Mouse (Mus musculus) urinary bladder, postnatal 10 days (tissue): ENCODE measurements around the gene Tm7sf2.
"Not testable (repeated sequence)": the region's sequence is repeated elsewhere in the genome, so short reads cannot be mapped to it uniquely, and the experiment has no call there.

ENCODE experiments used
- DNase-seq: peaks from one replicate; pipeline ENCODE4 v3.0.0; 2022; ENCODE audit warnings: low spot score

Gene Tm7sf2

GRCm38 (mm10) chr19:6044102-6044501, 24.1 kb downstream of the Tm7sf2 start:
- DNase-seq: not testable (repeated sequence)

GRCm38 (mm10) chr19:6042293-6042692, 25.9 kb downstream of the Tm7sf2 start:
- no peak for DNase-seq

GRCm38 (mm10) chr19:6040002-6040401, 28.2 kb downstream of the Tm7sf2 start:
- no peak for DNase-seq

- no peak for DNase-seq
Measured at GRCm38 (mm10) chr19:6038326-6038725, 29.8 kb downstream of the Tm7sf2 start.

GRCm38 (mm10) chr19:6037695-6038094, 30.5 kb downstream of the Tm7sf2 start:
- DNase-seq: no peak

GRCm38 (mm10) chr19:6035966-6036585, 32.1 kb downstream of the Tm7sf2 start:
- no peak for DNase-seq

- DNase-seq: no peak
Measured at GRCm38 (mm10) chr19:6030520-6031280, 37.5 kb downstream of the Tm7sf2 start.

- DNase-seq: no peak
Measured at GRCm38 (mm10) chr19:6029426-6029825, 38.7 kb downstream of the Tm7sf2 start.

GRCm38 (mm10) chr19:6028991-6029390, 39.2 kb downstream of the Tm7sf2 start:
- DNase-seq: no peak

GRCm38 (mm10) chr19:6023930-6024329, 44.2 kb downstream of the Tm7sf2 start:
- no peak for DNase-seq

- no peak for DNase-seq
Measured at GRCm38 (mm10) chr19:6023059-6023458, 45.1 kb downstream of the Tm7sf2 start.

- no peak for DNase-seq
Measured at GRCm38 (mm10) chr19:6020276-6020675, 47.9 kb downstream of the Tm7sf2 start.

- peak; percentile 69 for DNase-seq
Measured at GRCm38 (mm10) chr19:6018142-6019089, 49.8 kb downstream of the Tm7sf2 start.

- DNase-seq: no peak
Measured at GRCm38 (mm10) chr19:6016532-6016931, 51.6 kb downstream of the Tm7sf2 start.

- peak; percentile 28 for DNase-seq
Measured at GRCm38 (mm10) chr19:6015511-6016315, 52.5 kb downstream of the Tm7sf2 start, which contains the start of gene Capn1. Capn1 (minus strand) TSS chr19:6015897.

- DNase-seq: no peak
Measured at GRCm38 (mm10) chr19:6014991-6015510, 53.1 kb downstream of the Tm7sf2 start.

- no peak for DNase-seq
Measured at GRCm38 (mm10) chr19:6013691-6014090, 54.5 kb downstream of the Tm7sf2 start.
